Mouse (Mus musculus) MEL (cell line): ENCODE data around the gene Prr12.

ENCODE experiments used
- BHLHE40 ChIP-seq: IDR thresholded peaks from 2 replicates; pipeline ENCODE4 v1.6.1; 2012; ENCODE audit warnings: low read depth, mild to moderate bottlenecking, inconsistent platforms, low read length, improper control_type of control experiment, borderline replicate concordance
- CHD2 ChIP-seq: IDR thresholded peaks from 2 replicates; pipeline ENCODE4 v1.6.1; 2011; ENCODE audit warnings: low read length, improper control_type of control experiment
- CTCF ChIP-seq, 3 experiments: IDR thresholded peaks in 2 of 3; conservative IDR thresholded peaks in 1 of 3; 2 replicates each; pipeline ENCODE4 v1.5.1; 2011 to 2012; ENCODE audit warnings: low read length in 3 of 3, low read depth in 2 of 3, mild to moderate bottlenecking in 2 of 3, improper control_type of control experiment in 1 of 3, inconsistent platforms in 1 of 3, mixed read lengths in 1 of 3, moderate library complexity in 1 of 3; ENCODE audit not compliant: control insufficient read depth in 1 of 3, insufficient read depth in 1 of 3, poor library complexity in 1 of 3, severe bottlenecking in 1 of 3
- ELF1 ChIP-seq: IDR thresholded peaks from 2 replicates; pipeline ENCODE4 v1.6.1; 2014; ENCODE audit warnings: low read depth, mild to moderate bottlenecking, inconsistent platforms, low read length, improper control_type of control experiment, moderate library complexity
- EP300 ChIP-seq, 2 experiments: IDR thresholded peaks; 2 replicates each; pipeline ENCODE4 v1.6.1; 2011; ENCODE audit warnings: improper control_type of control experiment in 2 of 2, low read length in 2 of 2, low read depth in 1 of 2, mild to moderate bottlenecking in 1 of 2
- ETS1 ChIP-seq: IDR thresholded peaks from 2 replicates; pipeline ENCODE4 v1.6.1; 2012; ENCODE audit warnings: low read depth, mild to moderate bottlenecking, inconsistent platforms, low read length, improper control_type of control experiment, moderate library complexity
- MAFK ChIP-seq: IDR thresholded peaks from 2 replicates; pipeline ENCODE4 v1.6.1; 2011; ENCODE audit warnings: low read depth, mild to moderate bottlenecking, low read length, improper control_type of control experiment, borderline replicate concordance
- MAX ChIP-seq: IDR thresholded peaks from 2 replicates; pipeline ENCODE4 v1.6.1; 2011; ENCODE audit warnings: low read length, improper control_type of control experiment
- POLR2A ChIP-seq, 2 experiments: IDR thresholded peaks; 2 replicates each; pipeline ENCODE4 v1.6.1; 2011 to 2012; ENCODE audit warnings: low read length in 2 of 2, mild to moderate bottlenecking in 2 of 2, control low read depth in 1 of 2, improper control_type of control experiment in 1 of 2, low read depth in 1 of 2, moderate library complexity in 1 of 2; ENCODE audit not compliant: control insufficient read depth in 1 of 2, insufficient read depth in 1 of 2, poor library complexity in 1 of 2
- SIN3A ChIP-seq: IDR thresholded peaks from 2 replicates; pipeline ENCODE4 v1.6.1; 2012; ENCODE audit warnings: low read length, improper control_type of control experiment, inconsistent platforms
- SMC3 ChIP-seq: IDR thresholded peaks from 2 replicates; pipeline ENCODE4 v1.6.1; 2011; ENCODE audit warnings: low read depth, low read length, improper control_type of control experiment
- TAL1 ChIP-seq: IDR thresholded peaks from 2 replicates; pipeline ENCODE4 v1.6.1; 2012; ENCODE audit warnings: mild to moderate bottlenecking, inconsistent platforms, low read length, moderate library complexity, mixed read lengths

DNA sequence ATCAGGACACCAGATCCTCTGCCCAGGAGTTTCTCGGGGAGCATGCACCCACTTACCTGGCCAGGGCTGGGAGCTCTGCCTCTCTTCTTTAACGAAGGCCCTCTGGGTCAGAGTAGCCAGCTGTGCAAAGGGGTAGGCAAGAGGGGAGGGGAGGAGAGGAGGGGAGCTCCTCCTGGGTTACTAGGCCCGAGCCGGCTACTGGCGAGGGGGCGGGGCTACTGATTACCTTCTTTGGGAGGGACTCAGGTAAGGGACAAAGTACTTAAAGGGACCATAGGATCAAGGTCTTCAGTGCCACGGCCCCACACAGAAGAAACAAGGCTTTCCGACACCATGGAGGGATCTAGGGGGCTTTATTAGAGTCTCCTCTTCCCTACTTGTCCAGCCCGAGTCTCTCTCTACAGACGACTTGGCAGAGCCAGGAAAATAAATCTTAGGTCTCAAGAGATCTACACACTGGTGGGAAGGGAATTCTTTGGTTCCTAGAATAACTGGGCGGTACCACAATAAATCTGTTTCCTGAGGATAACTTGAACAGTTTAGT lies 8.9 kb upstream of the Prr12 start:
- TF ChIP-seq POLR2A (IDR thresholded peaks at IDR 0.05; ENCODE audit: control insufficient read depth in 1 of 2, insufficient read depth in 1 of 2, low read depth in 1 of 2, low read length in 2 of 2, poor library complexity in 1 of 2) (no peak), SMC3 (no peak), CHD2 (no peak), SIN3A (no peak), MAX (no peak), EP300 (IDR thresholded peaks at IDR 0.05; ENCODE audit: low read depth in 1 of 2, low read length in 2 of 2) (no peak), CTCF (IDR thresholded peaks at IDR 0.05 in 2 of 3, conservative IDR thresholded peaks at IDR 0.05 in 1 of 3; ENCODE audit: control insufficient read depth in 1 of 3, insufficient read depth in 1 of 3, low read depth in 2 of 3, low read length in 3 of 3, poor library complexity in 1 of 3, severe bottlenecking in 1 of 3) (no peak), BHLHE40 (no peak), TAL1 (no peak), ETS1 (no peak), MAFK (no peak), ELF1 (no peak)
